ENCODE assay signal across 8 mouse cellular contexts in the genomic region with DNA sequence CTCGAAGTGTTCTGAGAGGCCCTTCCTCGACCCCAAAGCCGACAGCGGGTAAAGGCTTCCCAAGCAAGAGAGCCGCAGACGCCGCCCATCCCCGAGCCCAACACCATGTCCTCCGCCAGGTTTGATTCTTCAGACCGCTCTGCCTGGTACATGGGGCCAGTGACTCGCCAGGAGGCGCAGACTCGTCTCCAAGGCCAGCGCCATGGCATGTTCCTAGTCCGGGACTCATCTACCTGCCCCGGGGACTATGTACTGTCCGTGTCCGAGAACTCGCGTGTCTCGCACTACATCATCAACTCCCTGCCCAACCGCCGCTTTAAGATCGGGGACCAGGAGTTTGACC. TPM values are rescaled to one million over a fixed set of nuclear protein-coding genes. Genes with fewer than 3 reads are reported as not detected.
A peak's percentile ranks its signal among the peaks of the same experiment; 100 is the strongest.
DNase-seq lines count a peak whose midpoint lies in the region; ATAC-seq and TF ChIP-seq lines count a peak whose summit lies in the region.

No protein-coding gene starts in this region.

- TF ChIP-seq RAD21 in MEL (IDR thresholded peaks at IDR 0.05; ENCODE audit: low read depth, low read length) = no peak

- H3K4me2 ChIP-seq in heart, embryonic 14.5 days (ENCODE audit: low read length) = peak overlapping the region; percentile 92
- H3K4me2 ChIP-seq in heart, postnatal 0 days (ENCODE audit: low read depth, low read length) = peak overlapping the region; percentile 92
- peak overlapping the region; percentile 94 for H3K4me2 ChIP-seq in stomach, embryonic 14.5 days (replicated peaks; ENCODE audit: low read depth, low read length)

- WGBS in heart, embryonic 14.5 days = under 1% methylated on average over 24 of the region's 24 CpGs
- 0% methylated on average over 24 of the region's 24 CpGs for WGBS in heart, postnatal 0 days
- under 1% methylated on average over 24 of the region's 24 CpGs for WGBS in stomach, embryonic 14.5 days

- TF ChIP-seq CTCF in MEL (IDR thresholded peaks at IDR 0.05 in 2 of 3, conservative IDR thresholded peaks at IDR 0.05 in 1 of 3; ENCODE audit: control insufficient read depth in 1 of 3, insufficient read depth in 1 of 3, low read depth in 2 of 3, low read length in 3 of 3, poor library complexity in 1 of 3, severe bottlenecking in 1 of 3) = no peak
- no peak for TF ChIP-seq CTCF in cortical plate, adult 2 months (IDR thresholded peaks at IDR 0.05; ENCODE audit: extremely low read depth, insufficient read depth, low read length)
- TF ChIP-seq CTCF in heart, postnatal 0 days (IDR thresholded peaks at IDR 0.05; ENCODE audit: low read depth) = no peak

- no peak for DNase-seq in heart, adult 9 months (ENCODE audit: low spot score in 2 of 2)
- DNase-seq in MEL (ENCODE audit: low read depth, low spot score) = peak; percentile 68
- DNase-seq in heart, postnatal 0 days (ENCODE audit: low spot score) = peak; percentile 51
- peak; percentile 65 to 79 for DNase-seq in kidney, postnatal 4 days
- DNase-seq in lung, postnatal 36 days = peak; percentile 43

- peaks cover 18% of the 10 kb centered on the region for H3K36me3 ChIP-seq in heart, embryonic 14.5 days (ENCODE audit: control insufficient read depth, insufficient read depth, low read length)
- peaks cover 6 to 20% of the 10 kb centered on the region in 2 experiments for H3K36me3 ChIP-seq in MEL (ENCODE audit: control insufficient read depth in 1 of 2, insufficient read depth in 2 of 2, low read length in 2 of 2)
- H3K36me3 ChIP-seq in heart, postnatal 0 days (replicated peaks; ENCODE audit: control insufficient read depth, insufficient read depth, low read length) = peaks cover 13% of the 10 kb centered on the region
- peaks cover 12% of the 10 kb centered on the region; the same call in 1 of the 2 replicates for H3K36me3 ChIP-seq in stomach, embryonic 14.5 days (ENCODE audit: control insufficient read depth, insufficient read depth, low read length)

- H3K9me3 ChIP-seq in heart, embryonic 14.5 days (ENCODE audit: control insufficient read depth, low read length) = no peaks in the 10 kb centered on the region
- no peaks in the 10 kb centered on the region for H3K9me3 ChIP-seq in MEL (replicated peaks; ENCODE audit: insufficient read depth, low read length)
- no peaks in the 10 kb centered on the region for H3K9me3 ChIP-seq in heart, postnatal 0 days (replicated peaks; ENCODE audit: control insufficient read depth, low read length)
- H3K9me3 ChIP-seq in stomach, embryonic 14.5 days (ENCODE audit: control insufficient read depth, low read depth, low read length) = no peaks in the 10 kb centered on the region

- ATAC-seq in heart, embryonic 14.5 days (ENCODE audit: insufficient number of reproducible peaks, insufficient read depth, low FRiP score, low read depth) = peak; percentile 59
- peak; percentile 29 for ATAC-seq in heart, postnatal 0 days (ENCODE audit: insufficient read depth, low read depth)
- no peak for ATAC-seq in stomach, embryonic 14.5 days (ENCODE audit: insufficient number of reproducible peaks, insufficient read depth, low FRiP score, low read depth)

- H3K4me1 ChIP-seq in heart, embryonic 14.5 days (ENCODE audit: control insufficient read depth in 2 of 2, insufficient read depth in 2 of 2, low read length in 2 of 2) = peaks cover 6 to 15% of the 10 kb centered on the region in 2 experiments; a peak in 2 of 4 replicates
- H3K4me1 ChIP-seq in MEL (ENCODE audit: control insufficient read depth in 1 of 2, insufficient read depth in 2 of 2, low read length in 2 of 2) = peaks cover 0 to 7% of the 10 kb centered on the region in 2 experiments; a peak in 2 of 4 replicates
- H3K4me1 ChIP-seq in cortical plate, adult 2 months (ENCODE audit: control insufficient read depth, insufficient read depth, low read length) = peaks cover 4% of the 10 kb centered on the region
- H3K4me1 ChIP-seq in heart, postnatal 0 days (ENCODE audit: control insufficient read depth, insufficient read depth) = peaks cover 21% of the 10 kb centered on the region
- peaks cover 13% of the 10 kb centered on the region; the same call in 1 of the 2 replicates for H3K4me1 ChIP-seq in stomach, embryonic 14.5 days (ENCODE audit: control insufficient read depth, insufficient read depth, low read length)

- H3K4me3 ChIP-seq in heart, embryonic 14.5 days (ENCODE audit: control insufficient read depth in 1 of 2, insufficient read depth in 1 of 2, low read depth in 1 of 2, low read length in 2 of 2) = peak overlapping the region; percentile 87 to 91
- peak overlapping the region; percentile 66 to 94 for H3K4me3 ChIP-seq in MEL (ENCODE audit: control insufficient read depth in 1 of 2, insufficient read depth in 1 of 2, low read depth in 2 of 2, low read length in 2 of 2)
- H3K4me3 ChIP-seq in cortical plate, adult 2 months (ENCODE audit: insufficient read depth, low read length) = peak overlapping the region; percentile 99
- peak overlapping the region; percentile 92 for H3K4me3 ChIP-seq in heart, postnatal 0 days (ENCODE audit: low read depth, low read length)
- peak overlapping the region; percentile 98 for H3K4me3 ChIP-seq in stomach, embryonic 14.5 days (ENCODE audit: low read depth, low read length)

- H3K79me2 ChIP-seq in MEL (ENCODE audit: control insufficient read depth, insufficient read depth, low read length, poor library complexity) = peaks cover 45% of the 10 kb centered on the region

- TF ChIP-seq EP300 in MEL (IDR thresholded peaks at IDR 0.05; ENCODE audit: low read depth in 1 of 2, low read length in 2 of 2) = no peak
- no peak for TF ChIP-seq EP300 in heart, postnatal 0 days (IDR thresholded peaks at IDR 0.05; ENCODE audit: low read depth)

- no peaks in the 10 kb centered on the region for H3K27me3 ChIP-seq in heart, embryonic 14.5 days (ENCODE audit: control insufficient read depth, insufficient read depth, low read length)
- no peaks in the 10 kb centered on the region for H3K27me3 ChIP-seq in MEL (ENCODE audit: control insufficient read depth in 1 of 2, insufficient read depth in 2 of 2, low read length in 2 of 2)
- no peaks in the 10 kb centered on the region for H3K27me3 ChIP-seq in heart, postnatal 0 days (ENCODE audit: control insufficient read depth, insufficient read depth, low read length)
- H3K27me3 ChIP-seq in stomach, embryonic 14.5 days (ENCODE audit: control insufficient read depth, insufficient read depth, low read length) = no peaks in the 10 kb centered on the region

- TF ChIP-seq POLR2A in MEL (IDR thresholded peaks at IDR 0.05; ENCODE audit: control insufficient read depth in 1 of 2, insufficient read depth in 1 of 2, low read depth in 1 of 2, low read length in 2 of 2, poor library complexity in 1 of 2) = 0 out of 4 replicates have a peak, but pooled peaks of 1 of the 2 experiments have one; percentile 7
- TF ChIP-seq POLR2A in cortical plate, adult 2 months (IDR thresholded peaks at IDR 0.05; ENCODE audit: extremely low read depth, insufficient read depth, low read length) = no peak

- H3K27ac ChIP-seq in heart, embryonic 14.5 days (replicated peaks in 1 of 2; ENCODE audit: control insufficient read depth in 1 of 2, insufficient read depth in 1 of 2, low read depth in 2 of 2, low read length in 2 of 2) = peak overlapping the region; percentile 89 to 95
- H3K27ac ChIP-seq in MEL (ENCODE audit: control insufficient read depth, low read depth, low read length) = peak overlapping the region; percentile 58
- H3K27ac ChIP-seq in cortical plate, adult 2 months (ENCODE audit: insufficient read depth, low read length) = peak overlapping the region; percentile 55
- H3K27ac ChIP-seq in heart, postnatal 0 days (ENCODE audit: low read depth) = peak overlapping the region; percentile 95
- H3K27ac ChIP-seq in stomach, embryonic 14.5 days (ENCODE audit: low read length) = peak overlapping the region; percentile 96

- peak overlapping the region; percentile 94 for H3K9ac ChIP-seq in heart, embryonic 14.5 days (ENCODE audit: low read length)
- peak overlapping the region; percentile 87 for H3K9ac ChIP-seq in MEL (ENCODE audit: control insufficient read depth, low read depth, low read length, poor library complexity, severe bottlenecking)
- peak overlapping the region; percentile 84 for H3K9ac ChIP-seq in heart, postnatal 0 days (replicated peaks; ENCODE audit: low read depth, low read length)
- peak overlapping the region; percentile 92 for H3K9ac ChIP-seq in stomach, embryonic 14.5 days (replicated peaks; ENCODE audit: low read depth, low read length)

RNA-seq across cellular contexts. Expression of gene Crkl, which starts 0.6 kb away (rescaled TPM):
- 31.9 and 40.7 TPM in 2 replicates for polyA plus RNA-seq in heart, embryonic 14.5 days (2014; fragmentation: Nextera tagmentation; extraction: Ambion mirVana)
- total RNA-seq in MEL (2012; rRNA removed) = 14.9 and 16.2 TPM in 2 replicates
- 100 to 1,000 TPM in 1 of 2 experiments, 10 to 100 TPM in 1; 34.6 to 146 TPM for polyA plus RNA-seq in MEL (2012; ENCODE audit: insufficient read depth in 1 of 2, insufficient read length in 2 of 2, low read depth in 1 of 2, low replicate concordance in 2 of 2, missing spikeins in 1 of 2)
- 22.3 and 22.8 TPM in 2 replicates for polyA plus RNA-seq in cortical plate, adult 2 months (2012; rRNA removed)
- 26.0 and 45.2 TPM in 2 replicates for total RNA-seq in heart, postnatal 0 days (2014; rRNA removed; ENCODE audit: low replicate concordance)
- 25.3 and 29.6 TPM in 2 replicates for polyA plus RNA-seq in heart, postnatal 0 days (2015; fragmentation: Nextera tagmentation; extraction: Ambion mirVana)
- polyA plus RNA-seq in stomach, embryonic 14.5 days (2014; fragmentation: Nextera tagmentation; extraction: Ambion mirVana) = 56.5 and 62.3 TPM in 2 replicates

RNA-seq across cellular contexts. Expression of gene Aifm3, which starts 37.1 kb away (rescaled TPM):
- polyA plus RNA-seq in heart, embryonic 14.5 days (2014; fragmentation: Nextera tagmentation; extraction: Ambion mirVana) = 0.89 and 1.6 TPM in 2 replicates
- total RNA-seq in MEL (2012; rRNA removed) = 0.23 and 0.29 TPM in 2 replicates
- polyA plus RNA-seq in MEL (2012; ENCODE audit: insufficient read depth in 1 of 2, insufficient read length in 2 of 2, low read depth in 1 of 2, low replicate concordance in 2 of 2, missing spikeins in 1 of 2) = under 1 TPM in 1 of 2 experiments, not detected in 1; 0.52 TPM
- polyA plus RNA-seq in cortical plate, adult 2 months (2012; rRNA removed) = 233 and 286 TPM in 2 replicates
- total RNA-seq in heart, postnatal 0 days (2014; rRNA removed; ENCODE audit: low replicate concordance) = 0.08 and 0.15 TPM in 2 replicates
- polyA plus RNA-seq in heart, postnatal 0 days (2015; fragmentation: Nextera tagmentation; extraction: Ambion mirVana) = 0.41 and 0.48 TPM in 2 replicates
- polyA plus RNA-seq in stomach, embryonic 14.5 days (2014; fragmentation: Nextera tagmentation; extraction: Ambion mirVana) = 1.7 TPM in 2 replicates

RNA-seq across cellular contexts. Expression of gene Pi4ka, which starts 46.2 kb away (rescaled TPM):
- 36.3 and 40.5 TPM in 2 replicates for polyA plus RNA-seq in heart, embryonic 14.5 days (2014; fragmentation: Nextera tagmentation; extraction: Ambion mirVana)
- 25.0 and 30.9 TPM in 2 replicates for total RNA-seq in MEL (2012; rRNA removed)
- 100 to 1,000 TPM in 1 of 2 experiments, 10 to 100 TPM in 1; 73.1 to 286 TPM for polyA plus RNA-seq in MEL (2012; ENCODE audit: insufficient read depth in 1 of 2, insufficient read length in 2 of 2, low read depth in 1 of 2, low replicate concordance in 2 of 2, missing spikeins in 1 of 2)
- polyA plus RNA-seq in cortical plate, adult 2 months (2012; rRNA removed) = 336 and 351 TPM in 2 replicates
- 49.2 and 60.0 TPM in 2 replicates for total RNA-seq in heart, postnatal 0 days (2014; rRNA removed; ENCODE audit: low replicate concordance)
- 16.9 and 18.5 TPM in 2 replicates for polyA plus RNA-seq in heart, postnatal 0 days (2015; fragmentation: Nextera tagmentation; extraction: Ambion mirVana)
- polyA plus RNA-seq in stomach, embryonic 14.5 days (2014; fragmentation: Nextera tagmentation; extraction: Ambion mirVana) = 39.0 and 42.8 TPM in 2 replicates

RNA-seq across cellular contexts. Expression of gene Snap29, which starts 46.6 kb away (rescaled TPM):
- polyA plus RNA-seq in heart, embryonic 14.5 days (2014; fragmentation: Nextera tagmentation; extraction: Ambion mirVana) = 5.0 and 5.6 TPM in 2 replicates
- total RNA-seq in MEL (2012; rRNA removed) = 9.4 and 11.6 TPM in 2 replicates
- polyA plus RNA-seq in MEL (2012; ENCODE audit: insufficient read depth in 1 of 2, insufficient read length in 2 of 2, low read depth in 1 of 2, low replicate concordance in 2 of 2, missing spikeins in 1 of 2) = 10 to 100 TPM in 1 of 2 experiments, not detected in 1; 11.8 TPM
- 8.6 and 9.3 TPM in 2 replicates for polyA plus RNA-seq in cortical plate, adult 2 months (2012; rRNA removed)
- total RNA-seq in heart, postnatal 0 days (2014; rRNA removed; ENCODE audit: low replicate concordance) = 20.3 and 22.3 TPM in 2 replicates
- 8.3 and 8.5 TPM in 2 replicates for polyA plus RNA-seq in heart, postnatal 0 days (2015; fragmentation: Nextera tagmentation; extraction: Ambion mirVana)
- 7.4 and 7.6 TPM in 2 replicates for polyA plus RNA-seq in stomach, embryonic 14.5 days (2014; fragmentation: Nextera tagmentation; extraction: Ambion mirVana)

RNA-seq across cellular contexts. Expression of gene Lztr1, which starts 56.1 kb away (rescaled TPM):
- polyA plus RNA-seq in heart, embryonic 14.5 days (2014; fragmentation: Nextera tagmentation; extraction: Ambion mirVana) = 47.8 and 48.6 TPM in 2 replicates
- total RNA-seq in MEL (2012; rRNA removed) = 39.5 and 45.1 TPM in 2 replicates
- polyA plus RNA-seq in MEL (2012; ENCODE audit: insufficient read depth in 1 of 2, insufficient read length in 2 of 2, low read depth in 1 of 2, low replicate concordance in 2 of 2, missing spikeins in 1 of 2) = 10 to 100 TPM in 1 of 2 experiments, not detected in 1; 83.2 TPM
- 330 and 345 TPM in 2 replicates for polyA plus RNA-seq in cortical plate, adult 2 months (2012; rRNA removed)
- 119 and 122 TPM in 2 replicates for total RNA-seq in heart, postnatal 0 days (2014; rRNA removed; ENCODE audit: low replicate concordance)
- polyA plus RNA-seq in heart, postnatal 0 days (2015; fragmentation: Nextera tagmentation; extraction: Ambion mirVana) = 27.2 and 27.4 TPM in 2 replicates
- polyA plus RNA-seq in stomach, embryonic 14.5 days (2014; fragmentation: Nextera tagmentation; extraction: Ambion mirVana) = 78.6 and 89.5 TPM in 2 replicates

Comparison
In these comparisons a context has a peak if more than half of its experiments do, and no peak if none do; other contexts are left out.
1. DNase-seq: peak in MEL (single experiment), heart, postnatal 0 days (single experiment), kidney, postnatal 4 days (2 of 2) and lung, postnatal 36 days (single experiment); none in heart, adult 9 months (0 of 2).
2. RNA of gene Aifm3, which starts 37.1 kb away (polyA plus RNA-seq): 233 to 286 TPM in cortical plate, adult 2 months; 1.7 TPM in stomach, embryonic 14.5 days, 0.89 to 1.6 TPM in heart, embryonic 14.5 days, 0.52 TPM in MEL and 0.41 to 0.48 TPM in heart, postnatal 0 days; every median in the first group is over 10 times any median in the second.
3. Peak in every context shown above with its lines, with median percentiles within 50 percentile points of each other: H3K27ac ChIP-seq, H3K4me2 ChIP-seq, H3K4me3 ChIP-seq and H3K9ac ChIP-seq.